Mouse (Mus musculus): ENCODE data around the gene Pbx2. TPM values are rescaled to one million over a fixed set of nuclear protein-coding genes. Genes with fewer than 3 reads are reported as not detected.

Pbx2 gene
- total and polyA plus RNA-seq, 3 experiments: 25.1 to 138 (median 35.8) TPM

DNA sequence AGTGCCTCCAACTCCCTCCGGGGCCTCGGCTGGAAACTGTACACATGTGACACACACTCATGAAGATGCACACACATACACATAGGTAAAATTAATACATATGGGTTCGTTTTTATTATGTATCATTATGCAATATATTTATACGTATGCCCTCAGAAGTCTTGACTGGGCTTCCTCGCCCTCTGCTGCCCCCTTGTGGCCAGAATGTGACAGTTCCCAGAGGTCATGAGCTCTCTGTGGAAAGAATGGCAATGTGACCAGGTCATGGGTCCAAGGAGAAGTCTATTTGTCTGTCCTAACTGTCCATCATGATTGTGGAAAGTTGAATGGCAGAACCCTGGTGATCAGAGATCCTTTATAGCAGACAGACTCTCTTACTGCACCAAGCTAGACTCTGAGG is 35.6 kb upstream of the Pbx2 start:
- TF ChIP-seq CTCF (IDR thresholded peaks at IDR 0.05; ENCODE audit: low read depth, low read length) (peak; percentile 68), POLR2AphosphoS5 (IDR thresholded peaks at IDR 0.05; ENCODE audit: insufficient replicate concordance, low read depth, low read length) (no peak), GATA1 (IDR thresholded peaks at IDR 0.05; ENCODE audit: borderline replicate concordance, low read length) (no peak)
- ATAC-seq (ENCODE audit: extremely low read depth, insufficient number of reproducible peaks, low FRiP score, poor library complexity, severe bottlenecking) (peak; percentile 28; the same call in 1 of the 2 replicates), DNase-seq (ENCODE audit: low spot score) (peak; percentile 64)
- no peaks in the 10 kb centered on the region for H3K9me3 ChIP-seq (replicated peaks)
- H3K4me1 ChIP-seq (ENCODE audit: insufficient read depth, low read depth, low read length): no peaks in the 10 kb centered on the region
- H3K27me3 ChIP-seq (ENCODE audit: insufficient read depth, low read length): peaks cover 16% of the 10 kb centered on the region
- no peak overlapping the region for H3K4me3 ChIP-seq (ENCODE audit: low read depth, low read length)
- no peaks in the 10 kb centered on the region for H3K36me3 ChIP-seq (replicated peaks)

- no peak for ATAC-seq (ENCODE audit: extremely low read depth, insufficient number of reproducible peaks, low FRiP score, poor library complexity, severe bottlenecking)
- H3K4me3 ChIP-seq (ENCODE audit: low read depth, low read length): no peak overlapping the region
- H3K4me1 ChIP-seq (ENCODE audit: insufficient read depth, low read depth, low read length): peaks cover 4% of the 10 kb centered on the region
- DNase-seq (ENCODE audit: low spot score): no peak
- no peaks in the 10 kb centered on the region for H3K9me3 ChIP-seq (replicated peaks)
- TF ChIP-seq TAL1 (conservative IDR thresholded peaks at IDR 0.05; ENCODE audit: low read depth, low read length): no peak
- TF ChIP-seq GATA1 (IDR thresholded peaks at IDR 0.05; ENCODE audit: borderline replicate concordance, low read length): no peak
- no peak for TF ChIP-seq CTCF (IDR thresholded peaks at IDR 0.05; ENCODE audit: low read depth, low read length)
- no peak for TF ChIP-seq POLR2AphosphoS5 (IDR thresholded peaks at IDR 0.05; ENCODE audit: insufficient replicate concordance, low read depth, low read length)
- TF ChIP-seq GATA2 (IDR thresholded peaks at IDR 0.05; ENCODE audit: borderline replicate concordance, low read depth, low read length): no peak
- no peaks in the 10 kb centered on the region for H3K36me3 ChIP-seq (replicated peaks)
- peaks cover 20% of the 10 kb centered on the region for H3K27me3 ChIP-seq (ENCODE audit: insufficient read depth, low read length)
Observed at GRCm38 (mm10) chr17:34556406-34556805, 34.7 kb upstream of the Pbx2 start.

GRCm38 (mm10) chr17:34557411-34557810 is 33.7 kb upstream of the Pbx2 start:
- Histone ChIP-seq H3K36me3 (replicated peaks) (no peaks in the 10 kb centered on the region), H3K4me1 (ENCODE audit: insufficient read depth, low read depth, low read length) (peaks cover 5% of the 10 kb centered on the region), H3K4me3 (ENCODE audit: low read depth, low read length) (no peak overlapping the region), H3K9me3 (replicated peaks) (no peaks in the 10 kb centered on the region), H3K27me3 (ENCODE audit: insufficient read depth, low read length) (peaks cover 20% of the 10 kb centered on the region)
- TF ChIP-seq POLR2AphosphoS5 (IDR thresholded peaks at IDR 0.05; ENCODE audit: insufficient replicate concordance, low read depth, low read length) (no peak), CTCF (IDR thresholded peaks at IDR 0.05; ENCODE audit: low read depth, low read length) (no peak), GATA1 (IDR thresholded peaks at IDR 0.05; ENCODE audit: borderline replicate concordance, low read length) (no peak), GATA2 (IDR thresholded peaks at IDR 0.05; ENCODE audit: borderline replicate concordance, low read depth, low read length) (no peak), TAL1 (conservative IDR thresholded peaks at IDR 0.05; ENCODE audit: low read depth, low read length) (no peak)
- ATAC-seq (ENCODE audit: extremely low read depth, insufficient number of reproducible peaks, low FRiP score, poor library complexity, severe bottlenecking): no peak
- DNase-seq (ENCODE audit: low spot score): no peak

DNA sequence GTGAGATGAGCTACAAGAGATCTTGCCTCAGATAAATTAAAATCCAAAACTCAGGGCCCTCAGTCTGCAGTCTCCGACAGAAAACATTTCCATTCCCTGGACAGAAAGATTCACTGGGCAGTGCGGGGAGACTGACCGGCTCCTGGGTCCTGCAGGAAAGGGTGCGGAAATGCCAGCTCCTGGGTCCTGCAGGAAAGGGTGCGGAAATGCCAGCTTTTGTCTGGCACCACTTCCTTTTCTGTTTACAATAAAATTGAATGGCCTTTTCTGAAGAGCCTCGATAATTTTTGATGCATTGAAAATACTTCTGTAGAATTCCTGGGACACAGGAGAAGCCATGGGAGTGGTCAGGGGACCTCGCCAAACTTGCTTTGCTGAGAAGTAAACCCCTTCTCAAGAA is 31.9 kb upstream of the Pbx2 start:
- DNase-seq (ENCODE audit: low spot score) (no peak), ATAC-seq (ENCODE audit: extremely low read depth, insufficient number of reproducible peaks, low FRiP score, poor library complexity, severe bottlenecking) (no peak)
- peaks cover 23% of the 10 kb centered on the region for H3K27me3 ChIP-seq (ENCODE audit: insufficient read depth, low read length)
- TF ChIP-seq GATA2 (IDR thresholded peaks at IDR 0.05; ENCODE audit: borderline replicate concordance, low read depth, low read length) (no peak), TAL1 (conservative IDR thresholded peaks at IDR 0.05; ENCODE audit: low read depth, low read length) (no peak), POLR2AphosphoS5 (IDR thresholded peaks at IDR 0.05; ENCODE audit: insufficient replicate concordance, low read depth, low read length) (no peak)
- peaks cover 9% of the 10 kb centered on the region for H3K4me1 ChIP-seq (ENCODE audit: insufficient read depth, low read depth, low read length)
- no peaks in the 10 kb centered on the region for H3K36me3 ChIP-seq (replicated peaks)
- H3K9me3 ChIP-seq (replicated peaks): no peaks in the 10 kb centered on the region
- no peak overlapping the region for H3K4me3 ChIP-seq (ENCODE audit: low read depth, low read length)

DNA sequence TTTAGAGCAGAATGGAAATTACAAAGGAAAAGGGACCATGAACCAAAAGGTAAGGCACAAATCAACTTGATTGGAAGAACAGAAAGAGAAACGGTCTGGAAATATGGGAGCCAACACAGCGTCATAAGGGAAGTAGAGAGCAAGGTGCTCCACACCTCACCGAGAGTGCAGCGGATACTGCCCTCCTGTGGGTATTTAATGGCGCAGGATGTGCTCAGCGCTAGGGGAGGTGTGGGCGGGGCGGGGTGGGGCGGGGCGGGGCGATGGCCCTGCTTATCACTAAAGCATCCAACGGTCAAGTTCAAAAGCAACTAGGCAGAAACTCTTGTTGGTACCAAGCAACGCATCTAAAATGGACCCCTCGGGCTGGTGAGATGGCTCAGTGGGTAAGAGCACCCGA is 31.2 kb upstream of the Pbx2 start:
- H3K36me3 ChIP-seq (replicated peaks): no peaks in the 10 kb centered on the region
- DNase-seq (ENCODE audit: low spot score) (no peak), ATAC-seq (ENCODE audit: extremely low read depth, insufficient number of reproducible peaks, low FRiP score, poor library complexity, severe bottlenecking) (no peak)
- TF ChIP-seq CTCF (IDR thresholded peaks at IDR 0.05; ENCODE audit: low read depth, low read length): no peak
- TF ChIP-seq TAL1 (conservative IDR thresholded peaks at IDR 0.05; ENCODE audit: low read depth, low read length): no peak
- no peak for TF ChIP-seq GATA1 (IDR thresholded peaks at IDR 0.05; ENCODE audit: borderline replicate concordance, low read length)
- no peak for TF ChIP-seq POLR2AphosphoS5 (IDR thresholded peaks at IDR 0.05; ENCODE audit: insufficient replicate concordance, low read depth, low read length)
- no peak for TF ChIP-seq GATA2 (IDR thresholded peaks at IDR 0.05; ENCODE audit: borderline replicate concordance, low read depth, low read length)
- H3K27me3 ChIP-seq (ENCODE audit: insufficient read depth, low read length): peaks cover 25% of the 10 kb centered on the region
- peaks cover 11% of the 10 kb centered on the region for H3K4me1 ChIP-seq (ENCODE audit: insufficient read depth, low read depth, low read length)
- no peaks in the 10 kb centered on the region for H3K9me3 ChIP-seq (replicated peaks)
- H3K4me3 ChIP-seq (ENCODE audit: low read depth, low read length): no peak overlapping the region

GRCm38 (mm10) chr17:34560438-34560837 is 30.6 kb upstream of the Pbx2 start:
- H3K4me1 ChIP-seq (ENCODE audit: insufficient read depth, low read depth, low read length): peaks cover 11% of the 10 kb centered on the region
- no peak for TF ChIP-seq GATA1 (IDR thresholded peaks at IDR 0.05; ENCODE audit: borderline replicate concordance, low read length)
- no peak for TF ChIP-seq TAL1 (conservative IDR thresholded peaks at IDR 0.05; ENCODE audit: low read depth, low read length)
- no peak for TF ChIP-seq POLR2AphosphoS5 (IDR thresholded peaks at IDR 0.05; ENCODE audit: insufficient replicate concordance, low read depth, low read length)
- TF ChIP-seq CTCF (IDR thresholded peaks at IDR 0.05; ENCODE audit: low read depth, low read length): no peak
- no peak for TF ChIP-seq GATA2 (IDR thresholded peaks at IDR 0.05; ENCODE audit: borderline replicate concordance, low read depth, low read length)
- ATAC-seq (ENCODE audit: extremely low read depth, insufficient number of reproducible peaks, low FRiP score, poor library complexity, severe bottlenecking) (no peak), DNase-seq (ENCODE audit: low spot score) (no peak)
- H3K4me3 ChIP-seq (ENCODE audit: low read depth, low read length): no peak overlapping the region
- H3K9me3 ChIP-seq (replicated peaks): no peaks in the 10 kb centered on the region
- peaks cover 31% of the 10 kb centered on the region for H3K27me3 ChIP-seq (ENCODE audit: insufficient read depth, low read length)
- H3K36me3 ChIP-seq (replicated peaks): no peaks in the 10 kb centered on the region

DNA sequence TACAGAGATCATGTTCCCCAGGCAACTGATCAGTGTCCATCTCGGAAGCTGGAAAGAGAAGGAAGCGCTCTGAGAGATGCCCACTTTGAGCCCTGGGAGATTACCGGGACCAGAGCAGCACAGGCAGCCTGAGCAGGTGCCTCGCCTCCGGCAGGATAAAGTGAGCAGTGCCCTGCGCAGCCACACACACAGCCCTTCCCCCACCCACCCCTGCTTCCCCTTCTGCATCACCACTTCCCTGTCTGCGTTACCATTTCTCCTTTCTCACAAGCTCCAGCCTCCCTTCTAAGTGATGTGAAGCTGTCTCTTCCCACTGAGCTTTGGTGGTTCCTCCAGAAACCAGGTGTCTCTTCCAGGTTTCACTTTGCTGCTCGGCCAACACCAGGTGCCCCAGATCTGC is 29.9 kb upstream of the Pbx2 start:
- no peak overlapping the region for H3K4me3 ChIP-seq (ENCODE audit: low read depth, low read length)
- H3K9me3 ChIP-seq (replicated peaks): no peaks in the 10 kb centered on the region
- DNase-seq (ENCODE audit: low spot score) (no peak), ATAC-seq (ENCODE audit: extremely low read depth, insufficient number of reproducible peaks, low FRiP score, poor library complexity, severe bottlenecking) (no peak)
- peaks cover 38% of the 10 kb centered on the region for H3K27me3 ChIP-seq (ENCODE audit: insufficient read depth, low read length)
- no peak for TF ChIP-seq GATA2 (IDR thresholded peaks at IDR 0.05; ENCODE audit: borderline replicate concordance, low read depth, low read length)
- TF ChIP-seq GATA1 (IDR thresholded peaks at IDR 0.05; ENCODE audit: borderline replicate concordance, low read length): no peak
- TF ChIP-seq POLR2AphosphoS5 (IDR thresholded peaks at IDR 0.05; ENCODE audit: insufficient replicate concordance, low read depth, low read length): no peak
- TF ChIP-seq TAL1 (conservative IDR thresholded peaks at IDR 0.05; ENCODE audit: low read depth, low read length): no peak
- TF ChIP-seq CTCF (IDR thresholded peaks at IDR 0.05; ENCODE audit: low read depth, low read length): no peak
- peaks cover 11% of the 10 kb centered on the region for H3K4me1 ChIP-seq (ENCODE audit: insufficient read depth, low read depth, low read length)
- H3K36me3 ChIP-seq (replicated peaks): no peaks in the 10 kb centered on the region
